Mouse (Mus musculus) midbrain, postnatal 0 days (tissue): ENCODE data around the gene Ptprd. TPM values are rescaled to one million over a fixed set of nuclear protein-coding genes. Genes with fewer than 3 reads are reported as not detected.
A peak's percentile ranks its signal among the peaks of the same experiment; 100 is the strongest.

Experiments
- ATAC-seq: fragments of 200-750 bp; cut with Nextera tagmentation; 2 replicates; pipeline ENCODE4 v1.8.0; 2017; ENCODE audit warnings: moderate number of reproducible peaks, mild to moderate bottlenecking, moderate TSS enrichment, moderate library complexity; ENCODE audit not compliant: low FRiP score
- DNase-seq: peaks from one replicate; pipeline ENCODE4 v3.0.0-alpha.2; 2015; ENCODE audit warnings: low spot score
- H3K27ac ChIP-seq: fragments of 300-500 bp; sonication (generic); 2 replicates; pipeline ENCODE4 v1.5.1; 2014; ENCODE audit warnings: low read depth, mild to moderate bottlenecking, low read length, mixed read lengths
- H3K27me3 ChIP-seq: fragments of 300-500 bp; sonication (generic); 2 replicates; pipeline ENCODE4 v1.6.1; 2014; ENCODE audit warnings: low read length, control low read depth, mixed read lengths; ENCODE audit not compliant: insufficient read depth
- H3K36me3 ChIP-seq: fragments of 300-500 bp; sonication (generic); 2 replicates; pipeline ENCODE4 v1.6.1; 2014; ENCODE audit warnings: low read length, control low read depth, mixed read lengths; ENCODE audit not compliant: insufficient read depth
- H3K4me1 ChIP-seq: fragments of 300-500 bp; sonication (generic); 2 replicates; pipeline ENCODE4 v1.6.1; 2014; ENCODE audit warnings: mild to moderate bottlenecking, control low read depth, antibody characterized with exemption, low read length, mixed read lengths; ENCODE audit not compliant: insufficient read depth
- H3K4me2 ChIP-seq: fragments of 300-500 bp; sonication (generic); 2 replicates; pipeline ENCODE4 v1.6.1; 2014; ENCODE audit warnings: low read depth, mild to moderate bottlenecking, low read length, mixed read lengths; ENCODE audit not compliant: poor library complexity, severe bottlenecking
- H3K4me3 ChIP-seq: fragments of 300-500 bp; sonication (generic); 2 replicates; pipeline ENCODE4 v1.5.1; 2014; ENCODE audit warnings: low read depth, mild to moderate bottlenecking, low read length, moderate library complexity
- H3K9ac ChIP-seq: fragments of 300-500 bp; sonication (generic); replicated peaks from 2 replicates; pipeline ENCODE4 v1.6.1; 2014; ENCODE audit warnings: mild to moderate bottlenecking, low read length, moderate library complexity, mixed read lengths; ENCODE audit not compliant: poor library complexity, severe bottlenecking
- H3K9me3 ChIP-seq: fragments of 300-500 bp; sonication (generic); 2 replicates; pipeline ENCODE4 v1.6.1; 2016; ENCODE audit warnings: low read length, control low read depth
- CTCF ChIP-seq: IDR thresholded peaks from 2 replicates; pipeline ENCODE4 v1.5.1; 2016; ENCODE audit warnings: antibody characterized with exemption, mild to moderate bottlenecking
- WGBS: fragments of 180-500 bp; shearing (Covaris S2); extraction: QIAGEN DNeasy Blood & Tissue Kit; methylation state at CpG from one replicate; pipeline ENCODE4 v1.1.7; 2014; 5-methylcytosine and 5-hydroxymethylcytosine counted together
- polyA plus RNA-seq: library from polyadenylated mRNA; unstranded; fragments of >200 nt; fragmentation: Nextera tagmentation; extraction: Ambion mirVana; gene quantifications from 2 replicates; pipeline ENCODE4 v1.2.1, GENCODE M21; 2015
- total RNA-seq: library from RNA; depleted of rRNA; stranded (reverse); fragments of >200 nt; gene quantifications from 2 replicates; pipeline ENCODE4 v1.2.3, GENCODE M21; 2014

The Ptprd gene
- total and polyA plus RNA-seq, 2 experiments from 2014 or later, result 66.1 to 102 TPM

- no peak for ATAC-seq
- Histone ChIP-seq H3K9me3 (no peaks in the 10 kb centered on the region), H3K27me3 (no peaks in the 10 kb centered on the region), H3K4me2 (no peak overlapping the region), H3K27ac (no peak overlapping the region), H3K4me1 (no peaks in the 10 kb centered on the region), H3K9ac (no peak overlapping the region), H3K4me3 (no peak overlapping the region), H3K36me3 (no peaks in the 10 kb centered on the region)
- TF ChIP-seq CTCF, result no peak
- WGBS, result 49% methylated on average over 3 of the region's 3 CpGs
- peak; percentile 18 for DNase-seq
Measured at GRCm38 (mm10) chr4:78142088-78142766, 69.5 kb downstream of the Ptprd start.

DNA sequence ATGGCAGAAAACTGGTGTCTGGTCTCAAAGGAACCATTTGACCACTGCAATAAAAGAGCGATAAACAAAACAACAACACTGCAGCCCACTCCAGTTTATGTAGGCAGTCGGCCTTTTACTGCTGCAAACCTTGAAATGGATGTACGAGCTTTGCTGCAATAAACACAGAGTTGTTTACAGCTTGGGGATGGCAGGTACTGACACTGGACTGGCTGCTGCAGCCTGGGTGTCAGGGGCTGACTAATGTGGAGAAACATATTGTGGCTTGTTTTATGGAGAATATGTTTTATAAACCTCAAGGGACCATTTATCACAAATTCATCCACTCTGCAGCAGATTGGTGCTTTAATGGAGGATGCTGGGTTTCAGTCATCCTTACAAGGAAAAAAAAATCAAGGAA, 100.9 kb downstream of the Ptprd start:
- no peaks in the 10 kb centered on the region for H3K9me3 ChIP-seq
- TF ChIP-seq CTCF, result no peak
- no peak overlapping the region for H3K4me2 ChIP-seq
- no peak overlapping the region for H3K9ac ChIP-seq
- no peak for DNase-seq
- H3K4me3 ChIP-seq, result no peak overlapping the region
- H3K27me3 ChIP-seq, result no peaks in the 10 kb centered on the region
- no peak overlapping the region for H3K27ac ChIP-seq
- H3K36me3 ChIP-seq, result no peaks in the 10 kb centered on the region
- 80% methylated on average over 3 of the region's 3 CpGs for WGBS
- no peaks in the 10 kb centered on the region for H3K4me1 ChIP-seq
- ATAC-seq, result no peak

DNA sequence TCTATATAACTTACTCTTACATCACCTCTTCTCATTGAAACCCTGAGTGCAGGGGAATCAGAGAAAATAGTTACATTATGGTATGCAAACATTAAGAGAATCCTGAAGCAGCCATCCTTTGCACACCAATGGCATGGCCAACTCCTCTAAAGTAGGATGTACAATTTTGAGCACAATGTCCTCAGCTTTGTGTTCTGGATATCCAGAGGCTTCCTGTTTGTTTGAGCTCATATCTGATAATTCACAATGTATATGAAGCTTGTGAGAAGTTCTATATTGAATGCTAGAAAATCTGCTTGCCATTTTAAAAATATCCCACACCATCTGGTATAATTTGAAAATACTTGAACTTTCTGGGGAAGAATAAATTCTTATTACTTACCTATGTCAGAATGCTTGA, 114.2 kb downstream of the Ptprd start:
- Histone ChIP-seq H3K36me3 (no peaks in the 10 kb centered on the region), H3K4me1 (no peaks in the 10 kb centered on the region), H3K27me3 (no peaks in the 10 kb centered on the region), H3K9me3 (no peaks in the 10 kb centered on the region), H3K4me2 (no peak overlapping the region), H3K9ac (no peak overlapping the region), H3K27ac (no peak overlapping the region), H3K4me3 (no peak overlapping the region)
- no peak for TF ChIP-seq CTCF
- ATAC-seq, result no peak
- DNase-seq, result no peak

- no peaks in the 10 kb centered on the region for H3K36me3 ChIP-seq
- TF ChIP-seq CTCF, result no peak
- no peak overlapping the region for H3K27ac ChIP-seq
- DNase-seq, result peak; percentile 4
- H3K9me3 ChIP-seq, result no peaks in the 10 kb centered on the region
- no peak for ATAC-seq
- H3K4me2 ChIP-seq, result no peak overlapping the region
- H3K9ac ChIP-seq, result no peak overlapping the region
- no peaks in the 10 kb centered on the region for H3K4me1 ChIP-seq
- no peaks in the 10 kb centered on the region for H3K27me3 ChIP-seq
- H3K4me3 ChIP-seq, result no peak overlapping the region
Measured at GRCm38 (mm10) chr4:78082744-78083143, 129.0 kb downstream of the Ptprd start.

GRCm38 (mm10) chr4:78077499-78077898, 134.3 kb downstream of the Ptprd start:
- ATAC-seq, result no peak

DNA sequence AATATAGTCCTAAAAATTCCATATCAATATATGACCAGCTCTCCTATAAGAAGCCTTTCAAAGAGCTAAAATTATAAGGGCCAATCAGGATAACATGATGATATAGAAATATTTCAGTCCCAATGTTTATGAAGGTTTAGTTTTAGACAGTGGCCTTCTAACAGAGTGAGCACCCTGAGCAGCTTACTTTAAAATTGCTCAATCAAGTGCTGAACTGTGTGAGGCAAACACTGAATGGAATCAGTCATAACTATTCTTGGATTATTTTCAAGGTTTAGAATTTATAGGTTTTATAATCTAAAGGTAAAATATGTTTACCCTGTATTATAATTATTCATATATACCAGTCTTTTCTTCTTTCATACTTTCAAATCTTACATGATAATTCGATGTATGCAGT, 134.7 kb downstream of the Ptprd start:
- DNase-seq (no peak), ATAC-seq (no peak)
- no peak overlapping the region for H3K4me3 ChIP-seq
- no peak overlapping the region for H3K9ac ChIP-seq
- H3K9me3 ChIP-seq, result no peaks in the 10 kb centered on the region
- no peaks in the 10 kb centered on the region for H3K27me3 ChIP-seq
- H3K27ac ChIP-seq, result no peak overlapping the region
- no peaks in the 10 kb centered on the region for H3K4me1 ChIP-seq
- H3K4me2 ChIP-seq, result no peak overlapping the region
- TF ChIP-seq CTCF, result no peak
- H3K36me3 ChIP-seq, result no peaks in the 10 kb centered on the region
- 77% methylated on average over 1 of the region's 1 CpGs for WGBS

More at GRCm38 (mm10) chr4:78077499-78077898, 134.3 kb downstream of the Ptprd start:
- H3K36me3 ChIP-seq, result no peaks in the 10 kb centered on the region
- peak; percentile 4 for DNase-seq
- H3K9me3 ChIP-seq, result no peaks in the 10 kb centered on the region
- no peaks in the 10 kb centered on the region for H3K4me1 ChIP-seq
- no peak for TF ChIP-seq CTCF
- no peak overlapping the region for H3K4me2 ChIP-seq
- H3K9ac ChIP-seq, result no peak overlapping the region
- H3K27ac ChIP-seq, result no peak overlapping the region
- no peaks in the 10 kb centered on the region for H3K27me3 ChIP-seq
- H3K4me3 ChIP-seq, result no peak overlapping the region
